Mouse (Mus musculus) left cerebral cortex, postnatal 14 days (tissue): ENCODE measurements around the gene Ilf3. TPM values are rescaled to one million over a fixed set of nuclear protein-coding genes. Genes with fewer than 3 reads are reported as not detected.

Source experiments
- DNase-seq, 2 experiments: peaks; one replicate each; pipeline ENCODE4 v3.0.0; 2021 to 2022; ENCODE audit warnings: low spot score in 2 of 2, mixed read lengths in 1 of 2
- intact Hi-C: fragments of 180-260 bp; cut with DNase I; formaldehyde crosslinking; loops from one replicate; pipeline ENCODE4 v1.15.1; 2025
- total RNA-seq, 2 experiments: library from RNA; stranded (reverse); gene quantifications; 2 replicates each; pipeline ENCODE4 v1.2.3; 2021

Ilf3 gene
- total RNA-seq, 2 experiments from 2014 or later, result 69.8 to 78.8 TPM

- intact Hi-C loops, result loop anchor here (5.0 kb wide), 1 partner anchor 34 kb away; no protein-coding TSS in a partner anchor
- DNase-seq, result no peak
Measured at GRCm38 (mm10) chr9:21428178-21428577, 60.5 kb downstream of the Ilf3 start.

- peak in 1 of 2 experiments; percentile 67 for DNase-seq
- intact Hi-C loops, result no loop called here
Measured at GRCm38 (mm10) chr9:21430724-21431123, 63.1 kb downstream of the Ilf3 start.

DNA sequence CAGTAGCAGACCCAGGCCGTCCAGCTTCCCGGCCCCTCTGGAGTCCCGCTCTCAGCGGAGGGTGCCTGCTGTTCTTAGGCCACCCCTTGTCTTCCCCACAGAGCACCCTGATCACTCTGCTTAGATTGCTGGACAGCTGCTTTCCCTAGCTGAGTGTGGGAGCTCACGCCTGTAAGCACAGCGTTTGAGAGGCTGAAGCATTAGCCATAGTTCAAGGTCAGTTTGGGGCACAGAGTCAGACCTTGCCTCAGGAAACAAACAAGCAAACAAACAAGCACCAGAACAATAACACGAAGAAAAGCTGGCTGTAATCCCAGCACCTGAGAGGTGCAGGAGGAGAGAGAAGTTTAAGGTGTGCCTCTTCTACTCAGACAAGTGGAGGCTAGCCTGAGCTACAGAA lies 64.4 kb downstream of the Ilf3 start:
- no peak for DNase-seq
- intact Hi-C loops, result no loop called here

DNA sequence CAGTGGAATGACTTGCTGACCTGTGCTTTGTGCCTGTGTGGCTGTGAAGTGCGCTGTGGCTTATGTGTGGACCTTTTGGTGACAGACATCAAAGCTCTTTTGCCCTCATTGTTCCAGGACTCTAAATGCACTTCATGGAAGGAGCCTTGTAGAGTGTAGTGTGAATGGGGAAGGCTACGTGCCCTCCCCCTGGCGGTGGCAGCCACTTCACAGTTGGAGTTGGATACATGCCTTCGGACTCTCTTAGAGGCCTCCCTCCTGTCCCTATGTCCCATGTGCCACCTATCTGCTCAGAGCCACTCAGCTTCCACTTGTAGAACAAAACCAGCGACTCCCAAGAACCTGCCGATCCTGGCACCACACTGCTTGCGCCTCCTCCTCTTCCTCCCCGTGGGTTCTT lies 66.1 kb downstream of the Ilf3 start:
- intact Hi-C loops, result no loop called here

DNA sequence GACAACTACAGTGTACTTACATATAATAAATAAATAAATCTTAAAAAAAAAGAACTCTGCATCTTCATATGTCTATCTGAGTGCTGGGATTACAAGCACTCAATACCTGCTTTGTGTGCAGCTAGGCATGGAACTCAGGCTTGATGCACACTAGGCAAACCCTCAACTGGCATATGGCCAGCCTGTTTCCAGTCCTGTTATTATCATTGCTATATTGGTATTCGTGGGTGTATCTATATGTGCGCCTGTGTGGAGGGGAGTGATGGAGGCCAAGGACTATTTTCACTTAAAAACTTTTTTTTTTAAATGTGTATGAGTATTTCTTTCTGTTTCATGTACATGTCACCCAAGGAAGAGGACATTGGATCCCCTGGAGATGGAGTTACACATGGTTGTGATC lies 66.7 kb downstream of the Ilf3 start:
- DNase-seq, result peak in 1 of 2 experiments; percentile 41
- intact Hi-C loops, result no loop called here

More for the DNA sequence above, 66.1 kb downstream of the Ilf3 start:
- no peak for DNase-seq

- intact Hi-C loops, result no loop called here
- no peak for DNase-seq
Measured at GRCm38 (mm10) chr9:21435777-21436635, 68.3 kb downstream of the Ilf3 start.

GRCm38 (mm10) chr9:21437577-21437976 lies 69.9 kb downstream of the Ilf3 start:
- no peak for DNase-seq
- intact Hi-C loops, result no loop called here

DNA sequence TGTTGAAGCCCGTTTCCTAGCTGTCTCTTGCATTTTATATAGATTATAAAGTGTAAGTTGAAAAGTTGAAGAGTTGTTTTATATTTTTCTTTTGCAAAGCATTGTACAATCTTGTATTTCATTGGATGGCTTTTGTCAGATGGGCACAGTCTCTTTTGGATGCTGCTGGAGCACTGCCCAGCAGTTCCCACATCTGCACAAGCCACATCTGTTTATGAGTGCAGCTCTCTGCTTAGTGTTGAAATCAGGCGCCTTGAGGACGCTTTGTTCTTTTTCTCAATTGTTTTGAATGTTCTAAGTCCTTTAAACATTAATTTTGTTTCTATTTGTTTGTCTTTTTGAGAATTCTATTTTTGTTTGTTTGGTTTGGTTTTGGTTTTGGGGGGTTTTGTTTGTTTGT lies 70.5 kb downstream of the Ilf3 start:
- DNase-seq, result no peak
- intact Hi-C loops, result no loop called here

DNA sequence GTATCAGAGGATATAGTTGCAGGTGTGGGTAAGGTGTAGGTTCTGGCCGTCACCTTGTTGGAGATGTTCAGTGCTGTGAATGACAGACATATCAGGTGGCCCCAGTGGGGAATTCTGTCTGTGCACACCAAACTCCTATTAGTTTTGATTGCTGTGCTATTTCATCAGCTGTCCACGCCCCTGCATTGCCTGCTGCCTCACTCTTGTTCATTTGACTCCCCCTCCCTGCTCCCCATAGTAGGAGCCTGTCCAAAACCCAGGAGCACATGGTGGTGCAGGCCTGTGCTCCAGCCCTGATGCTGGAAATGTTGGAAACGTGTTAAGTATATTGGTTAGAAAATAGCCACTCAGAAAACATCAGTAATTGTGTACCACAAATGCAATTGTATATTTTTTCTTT lies 71.8 kb downstream of the Ilf3 start:
- intact Hi-C loops, result no loop called here

GRCm38 (mm10) chr9:21439914-21440313 lies 72.2 kb downstream of the Ilf3 start:
- DNase-seq, result no peak
- intact Hi-C loops, result no loop called here

More for the DNA sequence above, 71.8 kb downstream of the Ilf3 start:
- DNase-seq, result no peak

DNA sequence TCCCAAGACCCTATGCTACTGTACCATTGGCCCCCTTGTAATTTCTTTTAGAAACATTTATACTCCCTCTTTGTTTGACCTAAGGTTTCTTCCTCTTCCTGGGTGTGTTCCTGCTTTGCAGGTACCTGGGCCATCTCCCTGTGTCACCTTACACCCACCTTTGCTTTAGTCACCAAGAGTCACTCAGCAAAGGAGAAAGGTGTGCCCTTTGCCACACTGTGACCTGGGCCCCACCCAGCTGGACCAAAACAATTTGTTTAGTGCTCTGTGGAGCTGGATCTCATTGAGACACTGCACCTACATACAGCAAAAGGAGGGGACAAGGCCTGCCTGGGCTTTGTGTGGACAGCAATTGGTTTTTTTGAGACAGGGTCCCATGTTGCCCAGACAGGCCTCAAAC lies 72.7 kb downstream of the Ilf3 start:
- no peak for DNase-seq
- intact Hi-C loops, result no loop called here

DNA sequence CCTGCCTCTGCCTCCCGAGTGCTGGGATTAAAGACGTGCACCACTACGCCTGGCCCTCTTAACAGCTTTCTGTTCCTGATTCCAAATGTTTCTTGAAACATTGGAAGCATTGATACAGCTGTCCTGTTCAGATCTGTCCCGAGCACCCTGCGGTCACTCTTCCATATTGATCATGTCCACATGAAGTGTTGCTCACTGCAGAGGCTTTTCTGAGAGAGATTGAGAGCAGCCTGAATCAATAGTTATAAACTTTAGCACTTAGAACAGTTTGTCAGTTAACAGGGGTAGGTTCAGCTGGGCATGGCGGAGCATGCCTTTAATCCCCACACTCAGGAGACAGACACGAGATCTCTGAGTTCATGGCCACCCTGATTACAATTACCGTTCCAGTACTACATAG lies 76.2 kb downstream of the Ilf3 start:
- intact Hi-C loops, result no loop called here
- DNase-seq, result no peak

- intact Hi-C loops, result no loop called here
- no peak for DNase-seq
Measured at GRCm38 (mm10) chr9:21444574-21444973, 76.9 kb downstream of the Ilf3 start.

DNA sequence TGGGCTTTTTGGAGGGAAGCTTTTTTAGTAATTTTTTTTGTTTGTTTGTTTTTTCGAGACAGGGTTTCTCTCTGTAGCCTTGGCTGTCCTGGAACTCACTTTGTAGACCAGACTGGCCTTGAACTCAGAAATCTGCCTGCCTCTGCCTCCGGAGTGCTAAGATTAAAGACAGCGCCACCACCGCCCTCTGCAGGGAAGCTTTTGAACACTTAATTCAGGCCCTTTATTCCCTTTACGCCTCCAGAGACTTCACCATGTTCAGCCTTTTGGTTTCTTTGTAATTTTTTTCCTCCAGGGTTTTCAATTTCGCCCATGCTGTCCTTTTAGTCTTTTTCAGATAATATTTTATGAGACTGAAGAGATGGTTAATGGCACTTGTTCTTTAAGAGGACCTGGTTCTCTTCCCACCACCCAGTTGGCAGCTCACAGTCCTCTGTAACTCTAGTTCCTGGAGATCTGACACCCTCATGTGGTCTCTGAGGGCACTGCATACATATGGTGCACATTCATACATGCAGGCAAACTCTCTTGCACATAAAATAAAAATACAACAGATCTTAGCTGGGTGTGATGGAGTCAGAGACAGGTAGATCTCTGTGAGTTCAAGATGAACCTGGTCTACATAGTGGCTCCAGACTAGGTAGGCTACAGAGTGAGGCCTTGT lies 77.5 kb downstream of the Ilf3 start:
- no peak for DNase-seq
- intact Hi-C loops, result no loop called here

DNA sequence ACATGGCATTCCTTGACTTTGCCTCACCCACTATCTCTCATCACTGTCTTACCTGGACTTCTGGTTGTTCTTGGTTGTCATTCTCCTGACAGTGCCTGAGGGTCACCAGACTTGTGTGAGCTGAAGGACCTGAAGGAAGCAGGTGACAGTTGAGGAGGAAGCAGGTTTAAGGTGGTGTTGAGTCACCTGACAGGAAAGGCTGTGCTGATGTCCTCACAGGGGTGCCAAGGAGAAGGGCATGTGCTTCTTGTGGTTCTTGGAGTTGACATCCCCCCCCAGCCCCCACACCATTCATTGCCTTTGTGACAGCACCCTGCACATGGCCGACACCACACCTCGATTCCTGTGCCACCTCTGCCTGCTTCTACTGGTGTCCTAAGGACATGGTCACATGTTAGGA lies 80.1 kb downstream of the Ilf3 start:
- intact Hi-C loops, result no loop called here
- DNase-seq, result no peak

GRCm38 (mm10) chr9:21449710-21450109 lies 82.0 kb downstream of the Ilf3 start:
- DNase-seq, result no peak
- intact Hi-C loops, result no loop called here

- no peak for DNase-seq
- intact Hi-C loops, result no loop called here
Measured at GRCm38 (mm10) chr9:21450270-21450669, 82.6 kb downstream of the Ilf3 start.

DNA sequence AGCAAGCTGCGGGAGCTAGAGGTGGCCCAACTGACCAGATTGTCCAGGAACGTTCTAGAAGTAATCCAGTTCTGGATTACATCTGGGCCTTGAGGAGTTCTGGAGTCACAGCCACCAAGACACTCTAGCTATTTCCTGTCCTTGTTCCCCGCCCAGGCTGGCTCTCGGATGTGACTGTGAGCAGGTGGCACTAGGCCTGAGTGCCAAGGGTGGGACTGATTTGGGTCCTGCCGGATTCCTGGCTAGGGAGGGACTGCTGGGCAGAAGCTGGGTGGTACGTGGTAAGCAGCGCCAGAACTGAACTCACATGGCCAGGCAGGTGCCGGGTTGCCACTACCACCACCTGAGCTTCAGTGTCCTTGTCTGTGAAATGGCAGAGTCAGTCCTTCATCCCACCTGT lies 83.7 kb downstream of the Ilf3 start:
- intact Hi-C loops, result no loop called here
- DNase-seq, result no peak

DNA sequence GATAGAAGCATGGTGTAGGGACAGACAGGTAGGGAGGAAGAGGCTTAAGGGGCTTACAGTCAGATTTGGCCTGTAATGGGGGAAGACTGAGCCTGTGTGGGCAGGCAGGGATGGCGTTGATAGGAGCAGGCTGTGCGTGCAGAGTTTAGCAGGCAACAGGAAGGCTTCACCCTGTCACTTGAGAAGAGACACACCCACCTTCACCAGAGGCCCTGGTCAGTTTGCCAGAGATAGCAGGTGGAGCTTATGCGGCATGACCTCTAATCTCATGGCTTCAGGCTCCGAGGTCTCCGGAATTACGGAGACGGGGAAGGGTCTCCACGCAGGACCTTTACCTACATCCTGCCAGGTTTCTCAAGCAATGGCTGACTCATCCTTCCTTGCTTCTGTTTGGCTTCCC lies 84.2 kb downstream of the Ilf3 start:
- no peak for DNase-seq
- intact Hi-C loops, result no loop called here

DNA sequence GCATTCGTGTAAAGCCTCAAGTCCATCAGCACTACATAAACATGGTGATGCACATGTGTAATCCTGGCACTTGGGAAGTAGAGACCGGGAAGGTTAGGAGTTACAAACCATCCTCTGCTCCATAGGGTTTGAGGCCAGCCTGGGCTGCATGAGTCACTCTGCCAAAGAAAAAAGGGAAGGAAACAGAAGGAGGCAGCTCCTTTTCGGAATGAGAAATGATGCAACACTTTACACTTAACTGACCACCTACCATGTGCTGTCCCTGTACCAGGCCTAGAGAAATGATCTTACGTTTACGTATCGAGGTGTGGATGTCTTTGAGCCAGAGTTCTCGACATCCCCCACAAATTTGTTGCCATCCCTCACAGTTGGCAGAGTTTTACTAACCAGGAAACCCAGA lies 85.3 kb downstream of the Ilf3 start:
- no peak for DNase-seq
- intact Hi-C loops, result no loop called here

DNA sequence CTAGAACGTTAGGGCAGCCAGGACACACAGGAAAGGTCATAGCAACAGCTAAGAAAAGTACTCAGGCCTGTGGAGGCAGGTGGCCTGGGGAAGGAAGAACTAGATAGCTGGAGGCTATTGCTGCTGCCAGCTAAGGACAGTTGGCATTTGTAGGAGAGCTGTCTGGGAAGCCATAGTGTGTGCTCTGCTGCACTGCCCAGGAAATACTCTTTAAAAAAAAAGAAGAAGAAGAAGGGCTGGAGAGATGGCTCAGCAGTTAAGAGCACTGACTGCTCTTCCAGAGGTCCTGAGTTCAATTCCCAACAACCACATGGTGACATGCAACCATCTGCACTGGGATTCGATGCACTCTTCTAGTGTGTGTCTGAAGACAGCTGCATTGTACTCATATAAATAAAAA lies 85.8 kb downstream of the Ilf3 start:
- intact Hi-C loops, result no loop called here
- DNase-seq, result no peak
